Mouse (Mus musculus): ENCODE measurements around the gene 1500011B03Rik. TPM values are rescaled to one million over a fixed set of nuclear protein-coding genes. Genes with fewer than 3 reads are reported as not detected.

1500011B03Rik gene
- polyA plus RNA-seq, 1 experiment, result 5.5 TPM

GRCm38 (mm10) chr5:114803231-114803630, 20.0 kb downstream of the 1500011B03Rik start:
- Histone ChIP-seq H3K4me1 (ENCODE audit: control insufficient read depth, insufficient read depth, insufficient read length, low read length) (no peaks in the 10 kb centered on the region), H3K27ac (replicated peaks; ENCODE audit: low read depth, low read length) (no peak overlapping the region)

GRCm38 (mm10) chr5:114801841-114802240, 21.4 kb downstream of the 1500011B03Rik start:
- Histone ChIP-seq H3K27ac (replicated peaks; ENCODE audit: low read depth, low read length) (no peak overlapping the region), H3K4me1 (ENCODE audit: control insufficient read depth, insufficient read depth, insufficient read length, low read length) (no peaks in the 10 kb centered on the region), H3K4me3 (ENCODE audit: insufficient read depth, low read depth, low read length) (no peak overlapping the region)

More at GRCm38 (mm10) chr5:114803231-114803630, 20.0 kb downstream of the 1500011B03Rik start:
- H3K4me3 ChIP-seq (ENCODE audit: insufficient read depth, low read depth, low read length), result no peak overlapping the region

- H3K4me1 ChIP-seq (ENCODE audit: control insufficient read depth, insufficient read depth, insufficient read length, low read length), result no peaks in the 10 kb centered on the region
- H3K27ac ChIP-seq (replicated peaks; ENCODE audit: low read depth, low read length), result no peak overlapping the region
- H3K4me3 ChIP-seq (ENCODE audit: insufficient read depth, low read depth, low read length), result no peak overlapping the region
These were observed 22.2 kb downstream of the 1500011B03Rik start for GRCm38 (mm10) chr5:114801049-114801448.

GRCm38 (mm10) chr5:114799848-114800247, 23.4 kb downstream of the 1500011B03Rik start:
- H3K27ac ChIP-seq (replicated peaks; ENCODE audit: low read depth, low read length), result no peak overlapping the region
- H3K4me1 ChIP-seq (ENCODE audit: control insufficient read depth, insufficient read depth, insufficient read length, low read length), result peaks cover 6% of the 10 kb centered on the region
- no peak overlapping the region for H3K4me3 ChIP-seq (ENCODE audit: insufficient read depth, low read depth, low read length)

GRCm38 (mm10) chr5:114797253-114797652, 26.0 kb downstream of the 1500011B03Rik start:
- H3K4me3 ChIP-seq (ENCODE audit: insufficient read depth, low read depth, low read length), result no peak overlapping the region
- no peak overlapping the region for H3K27ac ChIP-seq (replicated peaks; ENCODE audit: low read depth, low read length)
- H3K4me1 ChIP-seq (ENCODE audit: control insufficient read depth, insufficient read depth, insufficient read length, low read length), result peaks cover 10% of the 10 kb centered on the region

- H3K4me1 ChIP-seq (ENCODE audit: control insufficient read depth, insufficient read depth, insufficient read length, low read length), result peaks cover 10% of the 10 kb centered on the region
- H3K27ac ChIP-seq (replicated peaks; ENCODE audit: low read depth, low read length), result no peak overlapping the region
- no peak overlapping the region for H3K4me3 ChIP-seq (ENCODE audit: insufficient read depth, low read depth, low read length)
These were observed 26.8 kb downstream of the 1500011B03Rik start for GRCm38 (mm10) chr5:114796299-114797012.

GRCm38 (mm10) chr5:114795653-114796052, 27.6 kb downstream of the 1500011B03Rik start:
- H3K4me3 ChIP-seq (ENCODE audit: insufficient read depth, low read depth, low read length), result no peak overlapping the region
- H3K27ac ChIP-seq (replicated peaks; ENCODE audit: low read depth, low read length), result no peak overlapping the region
- H3K4me1 ChIP-seq (ENCODE audit: control insufficient read depth, insufficient read depth, insufficient read length, low read length), result peaks cover 10% of the 10 kb centered on the region

GRCm38 (mm10) chr5:114795231-114795630, 28.0 kb downstream of the 1500011B03Rik start:
- Histone ChIP-seq H3K4me1 (ENCODE audit: control insufficient read depth, insufficient read depth, insufficient read length, low read length) (peaks cover 10% of the 10 kb centered on the region), H3K4me3 (ENCODE audit: insufficient read depth, low read depth, low read length) (no peak overlapping the region), H3K27ac (replicated peaks; ENCODE audit: low read depth, low read length) (no peak overlapping the region)

GRCm38 (mm10) chr5:114794609-114795008, 28.7 kb downstream of the 1500011B03Rik start:
- Histone ChIP-seq H3K27ac (replicated peaks; ENCODE audit: low read depth, low read length) (no peak overlapping the region), H3K4me3 (ENCODE audit: insufficient read depth, low read depth, low read length) (no peak overlapping the region), H3K4me1 (ENCODE audit: control insufficient read depth, insufficient read depth, insufficient read length, low read length) (peaks cover 10% of the 10 kb centered on the region)

GRCm38 (mm10) chr5:114793317-114793716, 30.0 kb downstream of the 1500011B03Rik start:
- Histone ChIP-seq H3K27ac (replicated peaks; ENCODE audit: low read depth, low read length) (no peak overlapping the region), H3K4me3 (ENCODE audit: insufficient read depth, low read depth, low read length) (no peak overlapping the region), H3K4me1 (ENCODE audit: control insufficient read depth, insufficient read depth, insufficient read length, low read length) (peaks cover 10% of the 10 kb centered on the region)

GRCm38 (mm10) chr5:114785196-114785595, 38.1 kb downstream of the 1500011B03Rik start:
- H3K4me3 ChIP-seq (ENCODE audit: insufficient read depth, low read depth, low read length), result peak overlapping the region; percentile 4; the same call in 1 of the 2 replicates
- peaks cover 18% of the 10 kb centered on the region for H3K4me1 ChIP-seq (ENCODE audit: control insufficient read depth, insufficient read depth, insufficient read length, low read length)
- H3K27ac ChIP-seq (replicated peaks; ENCODE audit: low read depth, low read length), result peak overlapping the region; percentile 71

GRCm38 (mm10) chr5:114784622-114785165, 38.6 kb downstream of the 1500011B03Rik start:
- Histone ChIP-seq H3K4me3 (ENCODE audit: insufficient read depth, low read depth, low read length) (peak overlapping the region; percentile 4), H3K4me1 (ENCODE audit: control insufficient read depth, insufficient read depth, insufficient read length, low read length) (peaks cover 21% of the 10 kb centered on the region), H3K27ac (replicated peaks; ENCODE audit: low read depth, low read length) (peak overlapping the region; percentile 71)

- Histone ChIP-seq H3K27ac (replicated peaks; ENCODE audit: low read depth, low read length) (peak overlapping the region; percentile 10; the same call in 1 of the 2 replicates), H3K4me1 (ENCODE audit: control insufficient read depth, insufficient read depth, insufficient read length, low read length) (peaks cover 21% of the 10 kb centered on the region), H3K4me3 (ENCODE audit: insufficient read depth, low read depth, low read length) (no peak overlapping the region)
These were observed 39.7 kb downstream of the 1500011B03Rik start for GRCm38 (mm10) chr5:114783405-114784163.

- H3K27ac ChIP-seq (replicated peaks; ENCODE audit: low read depth, low read length), result no peak overlapping the region
These were observed 40.3 kb downstream of the 1500011B03Rik start for GRCm38 (mm10) chr5:114782991-114783390.

GRCm38 (mm10) chr5:114780912-114781311, 42.4 kb downstream of the 1500011B03Rik start:
- H3K4me3 ChIP-seq (ENCODE audit: insufficient read depth, low read depth, low read length), result no peak overlapping the region
- no peak overlapping the region for H3K27ac ChIP-seq (replicated peaks; ENCODE audit: low read depth, low read length)
- H3K4me1 ChIP-seq (ENCODE audit: control insufficient read depth, insufficient read depth, insufficient read length, low read length), result peaks cover 32% of the 10 kb centered on the region

More at GRCm38 (mm10) chr5:114782991-114783390, 40.3 kb downstream of the 1500011B03Rik start:
- Histone ChIP-seq H3K4me3 (ENCODE audit: insufficient read depth, low read depth, low read length) (no peak overlapping the region), H3K4me1 (ENCODE audit: control insufficient read depth, insufficient read depth, insufficient read length, low read length) (peaks cover 22% of the 10 kb centered on the region)
